Mouse (Mus musculus): ENCODE measurements around the gene Glis3. TPM values are rescaled to one million over a fixed set of nuclear protein-coding genes. Genes with fewer than 3 reads are reported as not detected.

Gene Glis3
- total and polyA plus RNA-seq, 3 experiments, result not detected

GRCm38 (mm10) chr19:28663148-28663547 lies 16.7 kb downstream of the Glis3 start:
- H3K79me2 ChIP-seq (ENCODE audit: control insufficient read depth, insufficient read depth, low read length, poor library complexity), result no peaks in the 10 kb centered on the region
- H3K36me3 ChIP-seq (ENCODE audit: control insufficient read depth in 1 of 2, insufficient read depth in 2 of 2, low read length in 2 of 2), result no peaks in the 10 kb centered on the region
- no peak overlapping the region for H3K27ac ChIP-seq (ENCODE audit: control insufficient read depth, low read depth, low read length)
- H3K9ac ChIP-seq (ENCODE audit: control insufficient read depth, low read depth, low read length, poor library complexity, severe bottlenecking), result no peak overlapping the region
- H3K4me1 ChIP-seq (ENCODE audit: control insufficient read depth in 1 of 2, insufficient read depth in 2 of 2, low read length in 2 of 2), result no peaks in the 10 kb centered on the region
- DNase-seq (ENCODE audit: low read depth, low spot score), result no peak
- H3K9me3 ChIP-seq (replicated peaks; ENCODE audit: insufficient read depth, low read length), result no peaks in the 10 kb centered on the region
- no peak overlapping the region for H3K4me3 ChIP-seq (ENCODE audit: control insufficient read depth in 1 of 2, insufficient read depth in 1 of 2, low read depth in 2 of 2, low read length in 2 of 2)
- TF ChIP-seq NELFE (IDR thresholded peaks at IDR 0.05; ENCODE audit: low read depth, low read length), result no peak
- no peak for TF ChIP-seq ZC3H11A (IDR thresholded peaks at IDR 0.05; ENCODE audit: low read depth, low read length)
- no peak for TF ChIP-seq MAZ (IDR thresholded peaks at IDR 0.05; ENCODE audit: low read depth, low read length)
- TF ChIP-seq ZKSCAN1 (IDR thresholded peaks at IDR 0.05; ENCODE audit: low read depth, low read length), result no peak
- no peak for TF ChIP-seq TCF12 (IDR thresholded peaks at IDR 0.05; ENCODE audit: low read depth, low read length)
- no peak for TF ChIP-seq HCFC1 (IDR thresholded peaks at IDR 0.05; ENCODE audit: low read depth, low read length)
- TF ChIP-seq ZNF384 (IDR thresholded peaks at IDR 0.05; ENCODE audit: low read depth, low read length), result no peak
- TF ChIP-seq SMC3 (IDR thresholded peaks at IDR 0.05; ENCODE audit: low read depth, low read length), result no peak
- no peak for TF ChIP-seq TBP (IDR thresholded peaks at IDR 0.05; ENCODE audit: low read depth, low read length)
- TF ChIP-seq MYC (IDR thresholded peaks at IDR 0.05; ENCODE audit: low read depth, low read length), result no peak
- H3K27me3 ChIP-seq (ENCODE audit: control insufficient read depth in 1 of 2, insufficient read depth in 2 of 2, low read length in 2 of 2), result no peaks in the 10 kb centered on the region

- Histone ChIP-seq H3K9ac (ENCODE audit: control insufficient read depth, low read depth, low read length, poor library complexity, severe bottlenecking) (no peak overlapping the region), H3K4me3 (ENCODE audit: control insufficient read depth in 1 of 2, insufficient read depth in 1 of 2, low read depth in 2 of 2, low read length in 2 of 2) (no peak overlapping the region), H3K79me2 (ENCODE audit: control insufficient read depth, insufficient read depth, low read length, poor library complexity) (no peaks in the 10 kb centered on the region), H3K9me3 (replicated peaks; ENCODE audit: insufficient read depth, low read length) (no peaks in the 10 kb centered on the region), H3K36me3 (ENCODE audit: control insufficient read depth in 1 of 2, insufficient read depth in 2 of 2, low read length in 2 of 2) (no peaks in the 10 kb centered on the region), H3K27ac (ENCODE audit: control insufficient read depth, low read depth, low read length) (no peak overlapping the region), H3K27me3 (ENCODE audit: control insufficient read depth in 1 of 2, insufficient read depth in 2 of 2, low read length in 2 of 2) (no peaks in the 10 kb centered on the region), H3K4me1 (ENCODE audit: control insufficient read depth in 1 of 2, insufficient read depth in 2 of 2, low read length in 2 of 2) (no peaks in the 10 kb centered on the region)
- TF ChIP-seq SIN3A (IDR thresholded peaks at IDR 0.05; ENCODE audit: low read length) (no peak), JUND (IDR thresholded peaks at IDR 0.05; ENCODE audit: low read depth, low read length) (no peak), POLR2A (IDR thresholded peaks at IDR 0.05; ENCODE audit: control insufficient read depth in 1 of 2, insufficient read depth in 1 of 2, low read depth in 1 of 2, low read length in 2 of 2, poor library complexity in 1 of 2) (no peak), MXI1 (IDR thresholded peaks at IDR 0.05; ENCODE audit: low read depth, low read length) (no peak), MYC (IDR thresholded peaks at IDR 0.05; ENCODE audit: low read depth, low read length) (no peak), UBTF (IDR thresholded peaks at IDR 0.05; ENCODE audit: borderline replicate concordance, insufficient read depth, low read depth, low read length) (no peak), TBP (IDR thresholded peaks at IDR 0.05; ENCODE audit: low read depth, low read length) (no peak), MAZ (IDR thresholded peaks at IDR 0.05; ENCODE audit: low read depth, low read length) (no peak), CHD2 (IDR thresholded peaks at IDR 0.05; ENCODE audit: low read length) (no peak), POLR2AphosphoS2 (IDR thresholded peaks at IDR 0.05; ENCODE audit: low read length) (no peak), SMC3 (IDR thresholded peaks at IDR 0.05; ENCODE audit: low read depth, low read length) (no peak), CHD1 (IDR thresholded peaks at IDR 0.05; ENCODE audit: low read depth, low read length) (no peak), TCF12 (IDR thresholded peaks at IDR 0.05; ENCODE audit: low read depth, low read length) (no peak), MEF2A (IDR thresholded peaks at IDR 0.05; ENCODE audit: extremely low read depth, insufficient replicate concordance, low read depth, low read length, poor library complexity, severe bottlenecking) (no peak), RCOR1 (IDR thresholded peaks at IDR 0.05; ENCODE audit: low read depth, low read length) (no peak), ZMIZ1 (IDR thresholded peaks at IDR 0.05; ENCODE audit: low read depth, low read length) (no peak)
- DNase-seq (ENCODE audit: low read depth, low spot score), result no peak
Observed at GRCm38 (mm10) chr19:28662474-28662873, 17.4 kb downstream of the Glis3 start.

All from MEL (cell line).